Mouse (Mus musculus) 3134 (cell line): ENCODE measurements around the gene Rec114.

Experiments used
- DNase-seq: peaks from one replicate; pipeline ENCODE4 v3.0.0-alpha.2; 2011; ENCODE audit warnings: low spot score; ENCODE audit not compliant: insufficient read length; ENCODE audit errors: extremely low read depth

The Rec114 gene

DNA sequence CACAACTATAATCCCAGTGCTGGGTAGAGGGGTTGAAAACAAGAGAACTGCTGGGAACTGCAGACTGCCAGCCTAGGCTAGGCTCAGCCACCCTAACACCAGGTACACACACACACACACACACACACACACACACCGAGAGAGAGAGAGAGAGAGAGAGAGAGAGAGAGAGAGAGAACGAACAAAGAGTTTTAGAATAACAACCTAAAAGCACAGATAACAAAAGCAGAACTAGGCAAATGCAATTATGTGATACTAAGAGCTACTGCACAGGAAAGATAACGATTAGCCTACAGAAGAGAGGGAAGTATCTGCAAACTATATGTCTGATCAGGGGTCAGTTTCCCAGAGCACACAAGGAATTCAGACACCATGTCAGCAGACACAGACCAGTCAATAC is 24.8 kb downstream of the Rec114 start:
- DNase-seq, result no peak

- DNase-seq, result no peak
These were observed 26.9 kb downstream of the Rec114 start for GRCm38 (mm10) chr9:58716886-58717285.

- no peak for DNase-seq
These were observed 33.1 kb downstream of the Rec114 start for GRCm38 (mm10) chr9:58710642-58711041.

DNA sequence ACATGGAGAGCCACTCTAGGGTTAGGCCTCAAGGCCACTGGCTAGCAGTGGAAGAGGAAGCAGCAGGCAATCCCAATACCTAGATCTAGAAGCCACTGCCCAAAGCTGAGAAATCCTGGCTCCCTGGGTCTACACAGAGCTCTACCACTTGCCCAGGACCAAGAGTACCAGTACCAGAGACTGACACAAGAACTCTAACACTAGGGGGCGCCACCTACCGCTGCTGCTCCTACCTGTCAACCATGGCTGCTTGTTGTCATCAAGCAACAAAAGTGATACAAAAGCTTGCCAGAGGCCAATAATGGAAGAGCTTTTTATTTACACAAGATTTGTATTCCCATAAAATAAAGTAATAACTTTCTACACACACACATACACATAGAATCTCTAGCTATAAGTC is 33.8 kb downstream of the Rec114 start:
- DNase-seq, result peak; percentile 21

- DNase-seq, result no peak
These were observed 36.0 kb downstream of the Rec114 start for GRCm38 (mm10) chr9:58707796-58708195.

GRCm38 (mm10) chr9:58706024-58706423 is 37.7 kb downstream of the Rec114 start:
- peak; percentile 36 for DNase-seq

DNA sequence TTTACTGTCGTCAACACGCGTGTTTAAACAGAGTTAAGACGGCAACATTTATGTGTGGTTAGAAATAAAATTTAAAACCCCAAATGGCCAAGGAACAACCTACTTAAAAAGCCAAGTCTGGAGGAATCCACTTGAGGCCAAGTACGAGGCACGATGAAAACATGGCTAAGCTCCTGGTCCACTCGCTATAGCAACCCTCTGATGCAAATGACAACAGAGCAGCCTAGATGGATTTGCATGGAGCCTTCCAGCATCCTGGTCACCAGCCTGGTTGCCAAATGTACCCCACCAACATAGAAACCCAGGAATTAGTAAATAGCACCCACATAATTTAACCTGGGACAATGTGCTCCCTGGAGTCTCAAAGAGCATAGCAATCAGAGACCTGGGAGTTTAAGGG is 40.0 kb downstream of the Rec114 start:
- DNase-seq, result no peak

- DNase-seq, result no peak
These were observed 42.0 kb downstream of the Rec114 start for GRCm38 (mm10) chr9:58701751-58702150.

DNA sequence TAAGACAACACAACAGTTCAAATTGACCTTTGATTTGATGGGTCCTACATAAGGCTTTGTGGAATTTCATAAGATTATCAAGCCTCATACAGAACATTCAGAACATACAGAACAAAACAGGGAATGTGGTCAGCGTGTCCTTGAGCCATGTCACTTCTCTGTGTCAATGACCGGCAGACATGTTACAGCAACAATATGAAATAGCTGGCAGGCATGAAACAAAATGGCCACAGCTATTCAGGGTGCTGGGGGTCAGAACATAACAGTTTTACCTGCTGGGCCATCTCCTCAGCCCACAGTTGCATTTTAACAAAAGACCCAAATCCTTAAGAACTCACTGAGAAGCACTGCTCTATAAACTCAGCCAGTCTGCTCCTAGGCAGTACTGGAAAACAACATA is 45.3 kb downstream of the Rec114 start:
- no peak for DNase-seq

- no peak for DNase-seq
These were observed 52.3 kb downstream of the Rec114 start for GRCm38 (mm10) chr9:58691471-58691870.

DNA sequence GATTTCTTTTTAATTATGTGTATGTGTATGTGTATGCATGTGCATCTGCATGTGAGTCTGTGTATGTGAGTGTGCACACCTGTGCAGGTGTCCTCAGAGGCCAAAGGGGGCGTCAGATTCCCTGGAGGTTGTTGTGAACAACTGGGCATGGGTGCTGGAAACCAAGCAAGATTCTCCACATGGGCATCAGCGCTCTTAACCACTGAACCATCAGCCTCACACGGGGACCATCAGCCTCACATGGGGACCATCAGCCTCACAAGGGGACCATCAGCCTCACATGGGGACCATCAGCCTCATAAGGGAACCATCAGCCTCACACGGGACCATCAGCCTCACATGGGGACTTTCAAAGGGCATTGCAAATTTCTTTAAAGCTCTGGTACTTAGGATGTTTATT is 53.1 kb downstream of the Rec114 start:
- DNase-seq, result no peak

DNA sequence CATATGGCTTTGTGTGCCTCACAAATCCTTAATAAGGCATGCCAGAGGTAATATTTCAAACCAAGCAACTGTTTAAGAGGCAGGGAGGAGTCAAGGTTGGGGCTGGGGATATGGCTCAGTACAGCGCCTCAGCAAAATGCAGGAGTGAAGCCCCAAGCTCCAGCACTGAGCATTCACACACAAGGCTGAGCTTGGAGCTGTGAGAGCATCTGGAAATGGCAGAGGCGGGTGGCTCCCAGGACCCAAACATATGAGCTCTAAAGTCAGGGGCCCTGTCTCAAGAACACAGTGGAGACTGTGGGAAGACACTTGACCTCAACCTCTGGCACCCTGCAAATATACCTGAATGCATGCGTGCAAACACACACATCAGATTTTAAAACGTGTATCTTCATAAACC is 55.7 kb downstream of the Rec114 start:
- no peak for DNase-seq

GRCm38 (mm10) chr9:58685290-58685689 is 58.5 kb downstream of the Rec114 start:
- DNase-seq, result no peak

DNA sequence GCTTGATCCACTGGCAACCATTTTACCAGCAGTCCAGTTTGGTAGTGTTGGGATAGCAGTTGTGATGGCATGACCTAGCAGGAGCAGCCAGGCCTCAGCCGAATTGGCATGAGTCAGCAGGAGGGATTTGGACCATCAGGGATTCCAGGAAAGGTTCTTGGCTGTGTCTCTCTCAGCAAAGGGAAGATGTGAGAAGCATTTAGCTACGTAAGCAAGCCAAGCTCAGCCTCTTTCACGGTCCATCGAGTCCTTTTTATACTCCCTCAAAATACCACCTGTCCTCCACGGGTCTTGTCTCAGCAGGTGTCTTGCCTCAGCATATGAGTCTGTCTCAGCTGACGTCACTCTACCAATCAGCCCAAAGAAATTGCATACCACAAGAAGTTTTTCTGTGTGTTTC is 60.4 kb downstream of the Rec114 start:
- DNase-seq, result no peak

DNA sequence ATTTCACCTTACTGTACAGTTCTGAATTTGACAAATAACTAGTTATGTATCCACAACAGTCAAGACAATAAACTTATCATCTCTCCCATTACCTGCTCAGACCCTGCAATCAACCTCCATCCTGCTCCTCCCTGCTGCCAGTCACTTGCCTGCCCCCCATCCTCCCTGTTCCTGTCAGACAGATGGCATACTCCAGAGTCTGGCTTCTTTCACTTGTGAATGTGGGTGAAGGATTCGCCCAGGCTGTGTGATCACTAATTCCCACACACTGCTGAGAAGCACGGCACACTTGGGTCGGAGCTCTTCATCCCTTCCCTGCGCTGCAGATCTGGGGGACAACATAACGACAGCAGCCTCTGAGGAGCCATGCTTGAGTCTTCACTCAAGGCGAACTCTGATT is 61.7 kb downstream of the Rec114 start:
- no peak for DNase-seq

GRCm38 (mm10) chr9:58681411-58681810 is 62.4 kb downstream of the Rec114 start:
- peak; percentile 50 for DNase-seq

DNA sequence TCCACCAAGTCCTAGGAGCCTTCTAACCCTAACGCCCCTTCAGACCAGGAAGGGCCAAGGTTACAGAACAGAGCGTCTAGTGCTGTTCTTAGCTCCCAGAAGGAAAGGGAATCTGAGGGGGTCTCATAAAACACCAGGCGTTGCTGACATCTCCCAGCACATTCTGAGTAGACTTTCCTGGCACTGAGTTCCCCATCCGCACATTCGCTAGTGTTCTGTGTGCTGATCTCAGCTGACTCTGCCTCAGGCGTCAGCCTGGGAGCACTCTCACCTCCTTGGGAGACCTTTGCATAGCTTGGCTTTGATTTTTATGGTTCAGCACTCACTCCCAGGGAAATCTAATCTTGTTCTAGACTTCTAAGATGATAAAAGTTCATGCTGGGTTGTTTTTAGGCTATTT is 68.4 kb downstream of the Rec114 start:
- DNase-seq, result no peak

GRCm38 (mm10) chr9:58674736-58675135 is 69.0 kb downstream of the Rec114 start:
- DNase-seq, result no peak

GRCm38 (mm10) chr9:58672474-58672873 is 71.3 kb downstream of the Rec114 start:
- DNase-seq, result peak; percentile 64

- no peak for DNase-seq
These were observed 73.9 kb downstream of the Rec114 start for GRCm38 (mm10) chr9:58669819-58670218.

GRCm38 (mm10) chr9:58669071-58669470 is 74.7 kb downstream of the Rec114 start:
- DNase-seq, result no peak

DNA sequence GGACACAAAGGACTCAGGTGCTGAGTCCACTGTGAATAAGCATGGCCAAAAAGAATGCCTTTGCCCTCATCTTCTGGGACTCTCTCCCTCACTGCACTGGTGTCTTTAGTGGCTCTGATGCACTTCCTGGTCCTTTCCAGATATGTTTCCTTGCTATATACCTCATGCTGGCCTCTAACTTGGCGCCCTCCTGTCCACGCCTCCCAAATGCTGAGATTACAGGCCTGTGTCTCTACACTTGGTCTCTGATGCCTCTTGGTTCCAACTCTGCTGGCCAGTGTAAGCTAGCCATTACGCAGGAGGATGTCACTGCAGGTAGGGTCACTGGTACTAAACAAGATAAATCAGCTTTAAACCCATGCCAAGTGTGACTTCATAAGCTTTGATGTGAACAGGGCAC is 75.6 kb downstream of the Rec114 start:
- DNase-seq, result no peak

GRCm38 (mm10) chr9:58667244-58667643 is 76.5 kb downstream of the Rec114 start:
- DNase-seq, result no peak

DNA sequence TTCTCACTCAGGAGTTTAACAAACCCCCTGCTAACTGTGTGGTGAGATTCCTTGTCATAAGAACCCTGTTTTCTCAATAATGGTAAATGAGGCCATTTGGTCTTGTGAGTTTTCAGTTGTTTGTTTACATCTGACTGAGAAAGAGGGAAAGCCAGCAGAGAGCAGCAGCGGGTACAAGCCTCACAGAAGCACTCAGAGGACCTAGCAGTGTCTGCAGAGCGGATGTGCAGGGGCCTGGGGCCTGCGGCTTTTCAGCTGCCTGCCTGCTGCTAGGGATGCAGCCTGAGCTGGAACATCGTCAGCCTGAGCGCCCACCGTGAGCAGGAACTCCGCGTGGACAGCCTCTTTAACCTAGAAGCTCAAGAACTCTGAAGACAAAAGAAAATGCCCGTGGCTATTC is 77.6 kb downstream of the Rec114 start:
- DNase-seq, result no peak
